Mouse (Mus musculus): ENCODE data around the gene Ttc7b.

DNA sequence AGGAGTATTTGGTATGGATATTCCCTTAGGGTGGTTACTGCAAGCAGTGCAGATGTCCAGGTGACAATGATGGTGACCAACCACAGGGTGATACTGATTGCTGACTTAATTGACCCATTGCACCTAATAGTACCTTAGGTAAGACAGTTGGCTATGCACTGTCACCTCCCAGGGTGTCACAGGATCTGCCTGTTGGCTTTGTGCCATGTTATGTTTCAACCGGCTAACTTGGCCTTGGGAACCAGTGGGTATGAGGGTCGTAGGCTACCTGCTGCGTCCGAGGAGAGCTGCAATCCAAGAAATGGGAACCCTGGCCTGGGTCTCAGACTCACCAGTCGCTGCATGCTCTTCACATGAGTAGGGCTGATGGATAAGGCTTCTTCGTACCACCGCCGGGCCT, 195.4 kb downstream of the Ttc7b start:
- TF ChIP-seq ZNF384 (IDR thresholded peaks at IDR 0.05; ENCODE audit: low read depth, low read length) (no peak), HCFC1 (IDR thresholded peaks at IDR 0.05; ENCODE audit: borderline replicate concordance, insufficient read depth, low read length) (no peak)
